Mouse (Mus musculus): ENCODE data around the gene Fry.

The Fry gene

GRCm38 (mm10) chr5:150522867-150523234 lies 404.4 kb downstream of the Fry start:
- DNase-seq (ENCODE audit: low spot score in 2 of 2), result no peak

- no peak for DNase-seq (ENCODE audit: low spot score in 2 of 2)
These were observed 406.8 kb downstream of the Fry start for GRCm38 (mm10) chr5:150525239-150525638.

- DNase-seq (ENCODE audit: low spot score in 2 of 2), result no peak
These were observed 422.9 kb downstream of the Fry start for GRCm38 (mm10) chr5:150541302-150541701.

GRCm38 (mm10) chr5:150543184-150543583 lies 424.7 kb downstream of the Fry start:
- no peak for DNase-seq (ENCODE audit: low spot score in 2 of 2)

All from natural killer cell, adult 2 months (primary cell).